Mouse (Mus musculus) cerebellum, adult 2 months (tissue): Measurements from ENCODE around the gene Pfkp.

Source experiments
- CTCF ChIP-seq: fragments of 200-500 bp; IDR thresholded peaks from 2 replicates; pipeline ENCODE4 v1.5.1; 2011; ENCODE audit warnings: low read depth, mild to moderate bottlenecking, control low read depth, low read length, moderate library complexity, borderline replicate concordance; ENCODE audit not compliant: insufficient read depth
- POLR2A ChIP-seq: fragments of 200-500 bp; IDR thresholded peaks from 2 replicates; pipeline ENCODE4 v1.6.1; 2011; ENCODE audit warnings: low read length, control low read depth, borderline replicate concordance; ENCODE audit not compliant: insufficient read depth

DNA sequence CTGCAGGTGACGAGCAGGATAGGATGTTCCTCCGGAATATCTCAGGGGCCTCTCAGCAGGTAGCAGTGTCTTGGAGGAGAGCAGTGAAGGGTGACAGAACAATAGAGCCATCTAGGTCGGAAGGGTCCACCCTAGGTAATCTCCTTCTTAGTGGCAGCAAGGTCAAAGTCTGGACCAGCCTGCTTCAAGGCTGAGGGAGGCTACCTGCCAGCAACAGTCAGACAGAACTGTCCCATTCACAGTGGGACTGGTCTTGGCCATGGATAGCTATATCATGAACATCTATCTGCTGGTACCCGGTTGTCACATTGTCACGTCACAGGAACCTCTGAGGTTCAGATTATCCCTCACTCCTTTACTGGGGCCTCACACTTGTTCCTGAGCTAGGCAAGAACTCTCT is 15.6 kb upstream of the Pfkp start:
- TF ChIP-seq POLR2A (no peak), CTCF (no peak)
